Mouse (Mus musculus) cerebellum, postnatal 14 days (tissue): ENCODE data around the gene Ccdc153.
A peak's percentile ranks its signal among the peaks of the same experiment; 100 is the strongest.

ENCODE experiments used
- DNase-seq, 2 experiments: peaks; one replicate each; pipeline ENCODE4 v3.0.0; 2021; ENCODE audit warnings: mixed read lengths in 2 of 2

Ccdc153 gene

GRCm38 (mm10) chr9:44240399-44240798 lies at the start of gene Ccdc153:
Gene Ccdc153 (plus strand): TSS chr9:44240676.
- DNase-seq: no peak

- DNase-seq: no peak
Observed at GRCm38 (mm10) chr9:44191166-44191565, 49.3 kb upstream of the Ccdc153 start.

DNA sequence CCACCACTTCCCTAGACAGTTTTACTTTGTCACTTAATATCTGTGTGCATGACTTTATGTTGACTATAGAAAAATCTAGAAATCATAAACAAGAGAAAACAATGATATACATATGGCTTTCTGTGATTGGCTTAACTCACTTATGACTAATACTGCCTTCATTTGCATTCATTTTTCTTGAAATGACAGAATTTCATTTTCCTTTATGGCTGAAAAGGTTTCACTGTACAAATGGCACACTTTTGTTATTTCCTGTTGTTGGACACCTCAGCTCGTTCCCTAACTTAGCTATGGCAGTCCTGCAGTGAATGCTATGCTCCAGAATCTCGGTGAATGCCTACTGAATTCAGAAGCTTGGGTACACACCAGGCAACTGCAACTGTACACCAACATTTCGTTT lies 48.2 kb upstream of the Ccdc153 start:
- DNase-seq: no peak

DNA sequence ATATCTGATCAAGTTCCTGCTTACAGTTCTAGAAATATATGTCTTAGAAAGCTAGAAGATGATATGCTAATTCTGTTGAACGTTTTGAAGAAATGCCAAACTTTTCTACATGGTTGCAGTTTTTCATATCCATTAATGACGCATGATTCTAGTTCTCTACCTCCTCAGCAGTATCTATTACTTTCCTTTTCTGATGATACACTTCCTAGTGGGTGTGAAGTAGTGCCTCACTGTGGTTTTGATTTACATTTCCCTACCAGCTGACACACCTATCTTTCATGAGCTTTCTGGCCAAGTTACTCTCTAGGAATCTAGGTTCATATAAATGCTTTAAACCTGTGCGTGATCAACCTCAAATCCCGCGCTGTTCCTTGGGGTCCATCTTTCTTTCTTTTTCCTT lies 47.7 kb upstream of the Ccdc153 start:
- DNase-seq: no peak

- no peak for DNase-seq
Observed at GRCm38 (mm10) chr9:44194000-44194399, 46.5 kb upstream of the Ccdc153 start.

DNA sequence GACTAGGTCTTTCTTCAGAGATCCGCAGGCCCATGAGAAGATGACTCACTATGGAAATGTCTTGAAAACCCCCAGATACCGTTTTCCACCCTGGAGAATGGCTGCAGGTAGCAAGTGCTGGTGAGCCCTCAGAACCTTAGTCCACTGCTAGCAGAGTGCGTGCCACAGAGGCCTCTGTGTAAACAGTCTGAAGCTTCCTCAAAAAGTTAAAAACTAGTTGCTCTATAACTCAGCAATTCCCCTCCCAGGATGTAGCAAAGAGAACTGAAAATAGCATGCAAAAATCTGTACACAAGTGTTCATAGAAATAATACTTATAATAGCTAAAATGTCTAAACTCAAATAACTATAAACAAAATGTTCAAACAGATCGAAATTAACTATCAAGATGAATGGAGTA lies 44.1 kb upstream of the Ccdc153 start:
- DNase-seq: no peak

DNA sequence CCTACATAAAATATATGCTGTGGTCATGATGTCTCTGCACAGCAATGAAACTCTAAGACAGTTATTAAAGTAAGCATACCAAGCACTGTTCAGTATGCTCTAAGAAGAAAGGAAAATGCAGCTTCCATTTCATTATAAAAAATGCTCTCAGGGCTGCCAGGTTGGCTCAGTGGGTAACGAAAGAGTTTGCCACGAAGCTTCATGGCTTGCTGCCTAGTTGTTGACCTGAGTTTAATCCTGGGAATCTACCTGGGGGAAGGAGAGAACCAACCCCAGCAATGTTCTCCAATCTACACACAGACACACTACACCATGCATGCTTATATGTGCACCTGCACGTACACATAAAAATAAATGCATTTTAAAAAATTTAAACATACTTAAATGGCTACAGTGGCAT lies 41.3 kb upstream of the Ccdc153 start:
- DNase-seq: peak; percentile 72 to 76

DNA sequence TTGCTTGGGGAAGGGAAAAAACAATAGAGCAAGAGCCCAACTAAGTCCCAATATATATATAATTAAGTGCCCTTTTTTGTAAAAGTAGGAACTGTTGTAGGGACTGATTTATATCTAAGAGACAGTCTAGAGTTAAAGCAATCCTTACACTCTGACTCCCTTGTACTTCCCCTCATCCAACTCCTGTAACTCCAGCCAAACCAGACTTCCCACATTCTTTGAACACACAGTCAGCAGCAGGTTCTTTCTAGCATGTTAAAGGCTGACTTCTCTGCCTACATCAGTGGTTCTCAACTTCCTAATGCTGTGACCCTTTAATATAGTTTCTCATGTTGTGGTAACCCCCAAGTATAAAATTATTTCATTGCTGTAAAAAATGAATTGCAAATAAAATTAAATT lies 40.9 kb upstream of the Ccdc153 start:
- no peak for DNase-seq

GRCm38 (mm10) chr9:44200458-44200857 lies 40.0 kb upstream of the Ccdc153 start:
- DNase-seq: no peak

- no peak for DNase-seq
Observed at GRCm38 (mm10) chr9:44207840-44208239, 32.6 kb upstream of the Ccdc153 start.

DNA sequence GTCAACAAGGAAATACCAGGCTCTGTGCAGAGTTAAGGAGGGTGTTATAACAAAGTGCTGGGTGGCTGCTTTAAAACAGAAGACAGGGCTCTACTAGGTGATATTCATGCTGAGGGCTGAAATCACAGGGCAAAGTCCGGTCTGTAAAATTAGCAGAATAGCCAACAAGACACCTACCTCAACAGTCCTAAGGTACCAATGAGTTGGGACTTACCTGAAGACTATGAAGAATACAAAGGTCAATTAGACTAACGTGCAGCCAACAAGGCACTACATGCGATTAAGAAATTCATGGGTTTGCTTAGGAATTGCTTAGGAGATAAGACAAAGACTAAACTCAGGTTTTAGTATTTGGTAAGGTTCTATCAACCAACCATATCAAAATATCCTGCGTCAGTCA lies 31.1 kb upstream of the Ccdc153 start:
- no peak for DNase-seq

- DNase-seq: no peak
Observed at GRCm38 (mm10) chr9:44212406-44212805, 28.1 kb upstream of the Ccdc153 start.

DNA sequence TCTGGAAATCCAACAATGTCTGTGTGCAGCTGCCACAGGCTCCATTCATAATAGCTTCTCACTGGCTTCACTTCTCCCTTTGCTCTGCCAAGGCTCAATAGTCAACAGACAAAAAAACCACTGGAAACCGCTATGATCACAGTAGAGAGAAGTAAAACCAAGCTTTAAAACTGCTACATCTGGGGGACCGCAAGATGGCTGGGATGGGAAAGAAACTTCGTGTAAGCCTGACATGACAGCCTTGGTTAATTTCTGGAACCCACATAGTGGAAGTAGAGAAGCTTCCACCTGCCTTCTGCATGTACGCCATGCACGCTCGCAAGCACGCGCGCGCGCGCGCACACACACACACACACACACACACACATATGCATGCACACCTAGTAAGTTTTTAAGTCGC lies 26.9 kb upstream of the Ccdc153 start:
- DNase-seq: no peak

DNA sequence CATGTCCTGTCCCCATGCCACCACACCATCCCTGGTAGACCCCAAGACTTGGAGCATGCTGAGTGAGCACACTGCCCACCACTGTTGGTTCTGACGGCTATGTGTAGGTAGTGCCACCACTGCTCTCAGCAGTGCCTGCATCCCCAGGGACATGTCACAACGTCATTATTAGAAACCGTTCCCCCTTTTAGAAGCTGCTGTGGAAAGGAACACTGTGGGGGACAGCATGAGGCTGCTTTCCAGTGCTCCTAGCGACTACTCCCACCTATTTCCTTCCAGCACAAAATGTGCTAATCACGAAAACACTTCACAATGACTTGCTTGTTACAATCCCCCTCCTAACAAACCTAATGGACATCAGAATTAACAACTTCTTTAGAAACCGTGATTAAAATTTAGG lies 14.5 kb upstream of the Ccdc153 start:
- DNase-seq: no peak

DNA sequence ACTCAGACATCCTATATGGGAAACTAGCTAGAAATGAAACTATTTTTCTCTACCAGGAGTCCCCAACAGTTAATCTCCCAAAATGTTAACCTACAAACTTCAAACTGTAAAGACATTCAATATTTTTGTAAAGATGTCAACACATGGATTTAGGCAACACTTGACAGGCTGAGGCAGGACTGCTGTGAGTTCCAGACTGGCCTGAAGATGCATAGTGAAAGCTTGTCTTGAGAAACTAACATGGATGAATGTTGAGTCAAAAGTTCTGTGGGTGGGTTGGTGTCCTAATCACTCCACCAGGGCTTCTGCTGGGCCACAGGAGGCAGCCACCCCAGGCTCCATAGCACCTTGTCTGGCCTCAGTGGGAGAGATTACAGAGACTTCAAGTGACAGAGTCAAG lies 8.9 kb upstream of the Ccdc153 start:
- DNase-seq: no peak

GRCm38 (mm10) chr9:44233021-44233801 lies 7.3 kb upstream of the Ccdc153 start:
- DNase-seq: no peak

DNA sequence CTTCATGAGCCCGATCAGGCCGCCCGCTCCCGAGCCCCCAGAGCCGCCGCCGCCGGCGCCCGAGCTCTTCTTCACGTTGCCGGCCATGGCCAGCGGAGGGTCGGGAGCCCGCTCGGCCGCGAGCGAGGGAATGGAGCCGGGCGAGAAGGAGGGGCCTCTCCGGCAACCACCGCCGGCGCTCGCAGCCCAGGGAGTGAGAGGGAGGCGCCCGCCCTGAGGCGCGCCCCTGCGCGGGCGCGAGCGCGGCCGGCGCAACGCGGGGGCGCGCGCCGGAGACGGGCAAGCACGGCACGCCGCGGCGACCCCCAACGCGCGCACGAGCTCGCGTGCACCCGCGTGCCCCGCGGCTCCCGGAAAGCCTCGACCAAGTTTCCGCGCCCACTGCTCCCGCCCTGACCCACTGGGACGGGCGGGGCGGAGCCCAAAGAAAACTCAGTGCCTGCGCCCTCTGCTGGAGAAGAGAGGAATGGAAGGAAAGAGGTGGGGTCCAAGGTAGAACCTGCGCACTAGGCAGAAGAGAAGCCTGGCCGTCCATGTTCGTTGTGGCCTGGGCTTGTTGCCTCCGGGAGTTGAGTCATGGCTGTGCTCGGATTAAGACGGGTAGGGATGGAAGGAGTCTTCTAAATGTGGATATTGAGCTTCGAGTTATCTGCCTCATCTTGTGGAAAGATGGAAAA lies 6.5 kb upstream of the Ccdc153 start, which contains the start of gene Cbl:
Cbl (minus strand) TSS at position 248 of the 677 bp plus-strand sequence.
- DNase-seq: peak; percentile 99 to 100

DNA sequence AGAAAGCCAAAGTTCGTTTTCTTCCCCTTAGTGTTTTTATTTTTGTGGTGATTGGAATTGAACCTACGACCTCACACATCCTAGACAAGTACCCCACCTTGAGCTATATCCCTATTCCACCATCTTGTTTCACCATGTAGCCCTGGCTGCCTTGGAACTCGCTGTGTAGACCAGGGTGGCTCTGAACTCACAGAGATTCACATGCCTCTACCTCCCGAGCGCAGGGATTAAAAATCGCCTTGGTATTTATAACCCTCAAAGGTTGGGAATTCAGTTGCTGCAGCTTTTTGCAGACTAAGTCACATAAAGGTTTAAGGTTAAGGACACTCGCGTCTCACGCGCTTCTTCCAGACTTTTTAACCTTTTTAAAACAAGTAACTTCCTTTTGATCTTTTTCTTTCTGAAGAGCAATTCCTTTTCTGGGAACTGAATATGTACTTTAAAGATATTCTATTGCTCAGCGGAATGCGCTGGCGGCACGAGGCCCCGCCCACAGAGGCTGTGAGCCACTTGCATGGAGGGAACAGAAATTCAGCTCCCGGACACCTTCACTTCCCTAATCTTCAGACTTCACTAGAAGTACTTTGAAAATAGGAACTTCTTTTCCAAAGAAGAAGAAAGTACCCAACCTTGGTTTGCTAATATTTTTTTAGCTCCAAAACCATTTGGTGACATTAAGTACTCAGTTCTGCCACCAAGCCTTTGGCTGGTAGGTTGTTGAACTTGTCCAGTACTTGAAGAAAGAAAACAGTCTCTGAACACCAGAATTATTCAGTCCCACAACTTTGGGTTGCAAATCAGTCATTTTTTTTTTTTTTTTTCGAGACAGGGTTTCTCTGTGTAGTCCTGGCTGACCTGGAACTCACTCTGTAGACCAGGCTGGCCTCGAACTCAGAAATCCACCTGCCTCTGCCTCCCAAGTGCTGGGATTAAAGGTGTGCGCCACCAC lies 5.7 kb upstream of the Ccdc153 start:
- peak; percentile 37 to 38 for DNase-seq

DNA sequence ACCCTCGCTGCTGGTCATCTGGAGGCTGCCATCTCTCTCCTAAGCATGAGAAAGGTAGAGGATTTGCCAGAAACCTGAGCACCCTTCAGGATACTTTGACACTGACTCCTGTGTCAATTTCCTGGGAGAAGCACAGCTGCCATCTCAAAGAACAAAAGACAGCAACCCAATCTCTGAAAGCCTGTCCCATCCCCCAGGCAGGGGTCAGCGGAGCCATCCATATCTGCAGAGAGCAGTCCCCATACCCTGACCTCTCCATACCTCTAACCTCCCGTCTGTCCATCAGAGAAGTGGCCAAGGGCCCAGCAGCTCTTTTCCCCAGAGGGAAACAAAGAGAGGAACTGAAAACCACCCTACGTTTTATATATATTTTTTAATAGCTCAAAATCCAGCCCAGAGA lies 3.9 kb upstream of the Ccdc153 start:
- no peak for DNase-seq

GRCm38 (mm10) chr9:44237128-44237527 lies 3.3 kb upstream of the Ccdc153 start:
- DNase-seq: no peak

DNA sequence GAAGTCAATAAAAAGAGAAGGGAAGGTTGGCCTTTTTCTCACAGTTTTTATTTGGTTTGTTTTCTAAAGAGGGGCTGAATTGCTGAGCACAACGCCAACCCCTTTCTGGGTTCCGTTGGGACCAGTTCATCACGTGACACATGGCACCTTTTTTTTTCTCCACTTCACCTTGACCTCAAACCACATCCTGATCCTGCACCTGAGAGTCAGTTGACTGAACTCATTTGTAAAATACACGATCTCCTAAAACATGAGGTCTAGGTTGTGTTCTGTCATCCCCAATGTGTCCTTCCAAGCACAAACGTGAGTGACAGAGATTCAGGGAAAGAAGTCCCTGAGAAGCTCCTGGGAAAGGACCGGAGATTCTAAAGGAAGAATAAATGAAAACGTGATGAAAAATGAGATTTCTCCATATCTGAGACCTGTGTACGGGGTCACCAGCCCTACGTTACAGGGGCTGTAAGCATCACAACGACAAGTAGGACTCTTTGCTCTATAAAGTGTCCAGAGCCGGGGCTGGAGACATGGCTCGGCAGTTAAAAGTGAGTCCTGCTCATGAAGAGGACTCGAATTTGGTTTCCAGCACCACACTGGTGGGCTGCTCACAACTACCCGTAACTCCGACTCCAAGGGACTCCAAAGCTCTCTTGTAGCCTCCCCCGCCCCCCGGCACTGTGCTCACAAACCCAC lies 1.8 kb upstream of the Ccdc153 start:
- no peak for DNase-seq

- peak; percentile 76 to 79 for DNase-seq
Observed at GRCm38 (mm10) chr9:44239447-44239846, 1.0 kb upstream of the Ccdc153 start.

- DNase-seq: no peak
Observed at GRCm38 (mm10) chr9:44240911-44241310, 435 bp downstream of the Ccdc153 start.
